In the genomic region with DNA sequence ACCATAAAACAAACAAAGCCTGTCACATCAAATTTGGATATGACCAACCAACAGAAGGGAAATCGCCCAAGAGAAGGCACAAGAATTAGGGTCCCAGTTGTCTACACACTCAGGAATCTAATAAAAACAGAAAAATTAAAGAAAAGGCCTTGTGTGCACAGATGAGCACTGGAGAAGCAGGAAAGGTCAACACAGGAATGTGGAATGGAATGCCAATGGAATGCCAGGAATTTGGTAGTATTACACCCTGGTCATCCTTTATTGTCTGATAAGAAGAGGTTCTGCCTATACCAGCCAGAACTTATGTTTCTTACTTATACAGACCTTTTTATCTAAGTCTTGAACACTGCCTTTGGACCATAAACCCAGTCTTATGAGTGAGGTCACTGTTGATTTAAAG, we compare ENCODE assay signal across 28 mouse cellular contexts.
A peak's percentile ranks its signal among the peaks of the same experiment; 100 is the strongest.
DNase-seq lines count a peak whose midpoint lies in the region; ATAC-seq lines count a peak whose summit lies in the region.
"Had no signal": no experiment of that assay in that cellular context is flagged by ENCODE, and none has a peak within 500 bp of the region (broad histone marks: within the 10 kb centered on the region; RNA-seq: fewer than 3 reads in every experiment).

No protein-coding gene starts in this region.

- no peak overlapping the region for H3K4me3 ChIP-seq in midbrain, embryonic 16.5 days (ENCODE audit: low read depth, low read length)
- H3K4me3 ChIP-seq: embryonic facial prominence, embryonic 10.5 days; embryonic facial prominence, embryonic 13.5 days; erythroblast, embryonic 14.5 days; forebrain, embryonic 12.5 days; forebrain, embryonic 15.5 days; heart, adult 2 months; heart, embryonic 10.5 days; heart, embryonic 13.5 days had no signal

- no peaks in the 10 kb centered on the region for H3K9me3 ChIP-seq in midbrain, embryonic 16.5 days (replicated peaks; ENCODE audit: control insufficient read depth, low read length, poor library complexity, severe bottlenecking)
- H3K9me3 ChIP-seq: embryonic facial prominence, embryonic 10.5 days; embryonic facial prominence, embryonic 13.5 days; forebrain, embryonic 12.5 days; forebrain, embryonic 15.5 days; heart, embryonic 10.5 days; heart, embryonic 13.5 days had no signal

- H3K9ac ChIP-seq in midbrain, embryonic 16.5 days (ENCODE audit: low read depth, low read length) = no peak overlapping the region
- H3K9ac ChIP-seq: embryonic facial prominence, embryonic 13.5 days; forebrain, embryonic 12.5 days; forebrain, embryonic 15.5 days; heart, embryonic 13.5 days; hindbrain, embryonic 14.5 days had no signal

- H3K36me3 ChIP-seq in midbrain, embryonic 16.5 days (ENCODE audit: control insufficient read depth, insufficient read depth, low read length) = no peaks in the 10 kb centered on the region
- H3K36me3 ChIP-seq: embryonic facial prominence, embryonic 10.5 days; embryonic facial prominence, embryonic 13.5 days; forebrain, embryonic 12.5 days; forebrain, embryonic 15.5 days; heart, embryonic 10.5 days; heart, embryonic 13.5 days had no signal

- no peak overlapping the region for H3K27ac ChIP-seq in midbrain, embryonic 16.5 days (ENCODE audit: low read length)
- H3K27ac ChIP-seq: embryonic facial prominence, embryonic 10.5 days; embryonic facial prominence, embryonic 13.5 days; forebrain, embryonic 12.5 days; forebrain, embryonic 15.5 days; heart, adult 2 months; heart, embryonic 10.5 days; heart, embryonic 13.5 days; hindbrain, embryonic 14.5 days; hindbrain, postnatal 0 days had no signal

- 85% methylated on average over 1 of the region's 1 CpGs for WGBS in midbrain, embryonic 16.5 days

- ATAC-seq in midbrain, embryonic 16.5 days = no peak
- ATAC-seq: CD4-positive, CD25-positive, alpha-beta regulatory T cell, adult 4 months; forebrain, embryonic 15.5 days; hindbrain, postnatal 0 days; inflammation-experienced regulatory T-cells, adult 6 months; intestine, embryonic 16.5 days had no signal

- no peak overlapping the region for H3K4me2 ChIP-seq in midbrain, embryonic 16.5 days (ENCODE audit: low read length)
- H3K4me2 ChIP-seq: embryonic facial prominence, embryonic 13.5 days; forebrain, embryonic 12.5 days; forebrain, embryonic 15.5 days; heart, embryonic 13.5 days; hindbrain, embryonic 14.5 days had no signal

- no peaks in the 10 kb centered on the region for H3K4me1 ChIP-seq in midbrain, embryonic 16.5 days (ENCODE audit: control insufficient read depth, insufficient read depth, low read length)
- H3K4me1 ChIP-seq: embryonic facial prominence, embryonic 10.5 days; embryonic facial prominence, embryonic 13.5 days; forebrain, embryonic 12.5 days; forebrain, embryonic 15.5 days; heart, embryonic 10.5 days; heart, embryonic 13.5 days had no signal

- DNase-seq in embryo, embryonic 11 days = peak; percentile 1
- DNase-seq in embryo, embryonic 9.5 days (ENCODE audit: extremely low spot score) = no peak
- DNase-seq in ES-CJ7 (ENCODE audit: low read depth, low spot score) (peak; percentile 21), R1 (ENCODE audit: low read depth, low spot score) (peak; percentile 71)
- DNase-seq in yolk sac, embryonic 10.5 days (ENCODE audit: low spot score) = peak; percentile 2
- no peak for DNase-seq in cerebellum, adult 11-12 months
- DNase-seq: adrenal gland, postnatal 10 days; adrenal gland, postnatal 36 days; cerebellum, adult 2 months; cerebellum, adult 9-11 months; cerebellum, postnatal 25 days; gastrocnemius, postnatal 25 days; heart, adult 2 months; heart, postnatal 14 days; kidney, adult 18-20 months had no signal

- no peaks in the 10 kb centered on the region for H3K27me3 ChIP-seq in midbrain, embryonic 16.5 days (ENCODE audit: control insufficient read depth, insufficient read depth, low read depth, low read length)
- H3K27me3 ChIP-seq: embryonic facial prominence, embryonic 13.5 days; forebrain, embryonic 12.5 days; forebrain, embryonic 15.5 days; heart, embryonic 13.5 days had no signal

Comparison
In these comparisons a context has a peak if more than half of its experiments do, and no peak if none do; other contexts are left out.
1. DNase-seq: peak in embryo, embryonic 11 days (single experiment), ES-CJ7 (single experiment), R1 (single experiment) and yolk sac, embryonic 10.5 days (single experiment); none in embryo, embryonic 9.5 days (single experiment) and cerebellum, adult 11-12 months (single experiment).